Mouse (Mus musculus): ENCODE data around the gene AI854703. TPM values are rescaled to one million over a fixed set of nuclear protein-coding genes. Genes with fewer than 3 reads are reported as not detected.

AI854703 gene
- polyA plus RNA-seq, 1 experiment = 0.96 TPM

DNA sequence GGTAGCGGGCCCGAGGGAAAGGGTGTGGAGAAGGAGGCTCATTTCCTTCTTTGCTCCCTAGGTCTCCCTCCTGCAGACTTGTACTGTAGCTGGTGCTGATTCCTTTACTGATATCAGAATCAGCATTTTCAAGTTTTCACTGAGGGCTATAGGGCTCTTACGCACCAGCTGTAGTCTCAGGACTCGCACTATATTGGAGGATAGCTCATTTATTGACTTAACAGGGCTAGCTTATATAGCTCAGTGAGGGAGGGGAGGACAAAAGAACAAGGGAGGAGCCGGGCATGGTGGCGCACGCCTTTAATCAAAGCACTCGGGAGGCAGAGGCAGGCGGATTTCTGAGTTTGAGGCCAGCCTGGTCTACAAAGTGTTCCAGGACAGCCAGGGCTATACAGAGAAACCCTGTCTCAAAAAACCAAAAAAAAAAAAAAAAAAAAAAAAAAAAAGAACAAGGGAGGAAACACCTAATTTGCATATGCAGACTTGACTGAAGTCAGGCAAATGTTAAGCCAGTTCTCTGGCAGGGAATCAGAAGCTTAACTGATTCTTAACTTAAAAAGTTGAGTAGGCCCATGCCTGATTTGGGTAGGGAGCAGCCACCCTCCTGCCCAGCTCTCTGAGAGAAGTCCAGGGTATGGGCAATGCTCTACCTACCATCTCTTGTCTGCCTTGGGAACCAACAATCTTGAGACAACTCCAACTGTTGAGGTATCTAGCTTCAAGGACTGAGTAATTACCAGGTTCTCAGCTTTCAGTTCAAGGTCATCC, 47.9 kb downstream of the AI854703 start:
- Histone ChIP-seq H3K36me3 (ENCODE audit: control insufficient read depth, insufficient read depth, low read length) (peaks cover 5% of the 10 kb centered on the region; the same call in 1 of the 2 replicates), H3K4me3 (ENCODE audit: low read depth, low read length) (no peak overlapping the region), H3K27me3 (ENCODE audit: control insufficient read depth, insufficient read depth, low read length) (no peaks in the 10 kb centered on the region), H3K4me1 (ENCODE audit: control insufficient read depth, insufficient read depth, insufficient read length, low read length) (peaks cover 5% of the 10 kb centered on the region; the same call in 1 of the 2 replicates), H3K27ac (ENCODE audit: insufficient read depth, low read depth, low read length) (peak overlapping the region; percentile 25; the same call in 1 of the 2 replicates)
- WGBS = 88% methylated on average over 9 of the region's 9 CpGs
- TF ChIP-seq POLR2A (IDR thresholded peaks at IDR 0.05; ENCODE audit: low read depth, low read length) = no peak
- TF ChIP-seq CTCF (IDR thresholded peaks at IDR 0.05; ENCODE audit: extremely low read depth, insufficient read length, insufficient replicate concordance, low read depth, low read length) = no peak

DNA sequence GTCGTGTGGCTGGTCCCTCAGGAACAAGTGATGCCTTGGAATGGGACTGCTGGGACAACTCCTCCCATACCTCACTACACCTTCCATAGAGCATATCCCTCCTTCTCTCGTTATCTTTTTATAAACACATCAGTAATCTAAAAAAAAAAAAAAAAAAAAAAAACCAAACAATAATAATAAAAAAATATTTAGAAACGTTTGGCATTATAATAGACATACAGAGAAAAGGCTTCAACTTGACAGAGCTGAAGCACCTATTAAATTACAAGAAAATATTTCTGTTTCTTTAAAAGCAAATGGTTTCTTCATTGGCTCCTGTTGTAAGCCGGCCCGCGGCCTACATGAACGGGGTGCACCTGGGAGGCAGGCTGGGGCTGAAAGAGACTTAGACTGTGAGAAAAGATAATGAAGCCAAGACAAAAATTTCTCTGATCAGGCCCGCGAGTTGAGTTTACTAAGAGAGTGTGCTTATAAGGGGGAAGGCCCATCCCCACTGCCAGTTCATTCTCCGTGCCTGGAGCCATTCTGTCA, 48.9 kb downstream of the AI854703 start:
- 14% methylated on average over 10 of the region's 10 CpGs for WGBS
- no peaks in the 10 kb centered on the region for H3K27me3 ChIP-seq (ENCODE audit: control insufficient read depth, insufficient read depth, low read length)
- no peak for TF ChIP-seq CTCF (IDR thresholded peaks at IDR 0.05; ENCODE audit: extremely low read depth, insufficient read length, insufficient replicate concordance, low read depth, low read length)
- no peak for TF ChIP-seq POLR2A (IDR thresholded peaks at IDR 0.05; ENCODE audit: low read depth, low read length)
- peak overlapping the region; percentile 68 for H3K4me3 ChIP-seq (ENCODE audit: low read depth, low read length)
- H3K27ac ChIP-seq (ENCODE audit: insufficient read depth, low read depth, low read length) = peak overlapping the region; percentile 81
- H3K4me1 ChIP-seq (ENCODE audit: control insufficient read depth, insufficient read depth, insufficient read length, low read length) = peaks cover 5% of the 10 kb centered on the region; the same call in 1 of the 2 replicates
- H3K36me3 ChIP-seq (ENCODE audit: control insufficient read depth, insufficient read depth, low read length) = peaks cover 5% of the 10 kb centered on the region; the same call in 1 of the 2 replicates

GRCm38 (mm10) chr6:48675931-48676859, 49.6 kb downstream of the AI854703 start, which contains the start of gene Gimap9:
Gene Gimap9 (plus strand): TSS chr6:48676129.
- Histone ChIP-seq H3K4me3 (ENCODE audit: low read depth, low read length) (peak within 1 kb of the TSS; percentile 68), H3K27me3 (ENCODE audit: control insufficient read depth, insufficient read depth, low read length) (no peaks in the 10 kb centered on the region), H3K4me1 (ENCODE audit: control insufficient read depth, insufficient read depth, insufficient read length, low read length) (peaks cover 5% of the 10 kb centered on the region; the same call in 1 of the 2 replicates), H3K36me3 (ENCODE audit: control insufficient read depth, insufficient read depth, low read length) (peaks cover 5% of the 10 kb centered on the region; the same call in 1 of the 2 replicates), H3K27ac (ENCODE audit: insufficient read depth, low read depth, low read length) (peak within 1 kb of the TSS; percentile 81)
- WGBS = 11% methylated on average over 11 of the region's 13 CpGs
- TF ChIP-seq CTCF (IDR thresholded peaks at IDR 0.05; ENCODE audit: extremely low read depth, insufficient read length, insufficient replicate concordance, low read depth, low read length) (no peak), POLR2A (IDR thresholded peaks at IDR 0.05; ENCODE audit: low read depth, low read length) (peak; percentile 61)

DNA sequence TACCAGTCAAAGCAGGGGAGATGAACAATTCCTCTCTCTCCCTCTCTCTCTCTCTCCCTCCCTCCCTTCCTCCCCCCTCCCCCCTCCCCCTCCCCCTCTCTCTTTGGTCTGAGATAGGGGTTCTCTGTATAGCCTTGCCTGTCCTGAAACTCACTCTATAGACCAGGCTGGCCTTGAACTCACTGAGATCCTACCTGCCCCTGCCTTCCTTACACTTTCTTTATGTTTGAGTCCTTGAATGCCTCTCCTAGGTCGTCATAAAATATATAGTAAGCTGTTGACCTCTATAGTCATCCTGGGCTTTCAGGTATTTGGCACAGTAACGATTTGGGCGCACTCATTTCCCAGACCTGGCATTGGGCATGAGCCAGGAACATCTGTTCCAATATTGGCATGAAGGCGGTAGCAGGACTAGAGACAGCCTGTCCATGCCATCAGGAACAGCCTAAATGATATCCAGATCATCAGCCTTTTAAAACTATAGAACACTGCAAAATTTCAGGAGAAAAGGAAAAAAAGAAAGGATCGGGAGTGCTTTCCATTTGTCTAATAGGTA, 50.4 kb downstream of the AI854703 start:
- Histone ChIP-seq H3K27ac (ENCODE audit: insufficient read depth, low read depth, low read length) (peak overlapping the region; percentile 20), H3K4me1 (ENCODE audit: control insufficient read depth, insufficient read depth, insufficient read length, low read length) (peaks cover 5% of the 10 kb centered on the region; the same call in 1 of the 2 replicates), H3K27me3 (ENCODE audit: control insufficient read depth, insufficient read depth, low read length) (no peaks in the 10 kb centered on the region), H3K36me3 (ENCODE audit: control insufficient read depth, insufficient read depth, low read length) (peaks cover 5% of the 10 kb centered on the region; the same call in 1 of the 2 replicates), H3K4me3 (ENCODE audit: low read depth, low read length) (no peak overlapping the region; the same call in 1 of the 2 replicates)
- 38% methylated on average over 5 of the region's 5 CpGs for WGBS
- TF ChIP-seq CTCF (IDR thresholded peaks at IDR 0.05; ENCODE audit: extremely low read depth, insufficient read length, insufficient replicate concordance, low read depth, low read length) (no peak), POLR2A (IDR thresholded peaks at IDR 0.05; ENCODE audit: low read depth, low read length) (no peak)

GRCm38 (mm10) chr6:48677492-48678345, 51.2 kb downstream of the AI854703 start:
- WGBS = 86% methylated on average over 17 of the region's 17 CpGs
- peak overlapping the region; percentile 39 for H3K4me3 ChIP-seq (ENCODE audit: low read depth, low read length)
- peak overlapping the region; percentile 63 for H3K27ac ChIP-seq (ENCODE audit: insufficient read depth, low read depth, low read length)

More at GRCm38 (mm10) chr6:48677492-48678345, 51.2 kb downstream of the AI854703 start:
- Histone ChIP-seq H3K27me3 (ENCODE audit: control insufficient read depth, insufficient read depth, low read length) (no peaks in the 10 kb centered on the region), H3K36me3 (ENCODE audit: control insufficient read depth, insufficient read depth, low read length) (peaks cover 5% of the 10 kb centered on the region; the same call in 1 of the 2 replicates), H3K4me1 (ENCODE audit: control insufficient read depth, insufficient read depth, insufficient read length, low read length) (peaks cover 5% of the 10 kb centered on the region; the same call in 1 of the 2 replicates)
- TF ChIP-seq CTCF (IDR thresholded peaks at IDR 0.05; ENCODE audit: extremely low read depth, insufficient read length, insufficient replicate concordance, low read depth, low read length) (no peak), POLR2A (IDR thresholded peaks at IDR 0.05; ENCODE audit: low read depth, low read length) (no peak)

Data from small intestine, adult 2 months (tissue).